Mouse (Mus musculus) heart, adult 2 months (tissue): ENCODE measurements at regions not wholly inside any gene's neighbourhood (a gene's known extent, or its start where the extent isn't known, plus 50 kb on each side); places are given as distances from the start of the nearest gene placed in this dataset.
"Not testable (repeated sequence)": the region's sequence is repeated elsewhere in the genome, so short reads cannot be mapped to it uniquely, and the experiment has no call there.

ENCODE experiments used
- DNase-seq, 2 experiments: peaks; one replicate each; pipeline ENCODE4 v3.0.0; 2021
- H3K27ac ChIP-seq: fragments of 200-600 bp; 2 replicates; pipeline ENCODE4 v1.8.1; 2022
- H3K27me3 ChIP-seq: fragments of 200-500 bp; 2 replicates; pipeline ENCODE4 v1.6.1; 2012; ENCODE audit warnings: mild to moderate bottlenecking, low read length, inconsistent platforms, mixed read lengths; ENCODE audit not compliant: control insufficient read depth, insufficient read depth
- H3K36me3 ChIP-seq: fragments of 200-500 bp; 2 replicates; pipeline ENCODE4 v1.6.1; 2012; ENCODE audit warnings: low read length, inconsistent platforms; ENCODE audit not compliant: control insufficient read depth, insufficient read depth
- H3K4me1 ChIP-seq: fragments of 200-500 bp; 2 replicates; pipeline ENCODE4 v1.6.1; 2011; ENCODE audit warnings: low read length; ENCODE audit not compliant: control insufficient read depth, insufficient read depth
- H3K4me3 ChIP-seq: fragments of 200-600 bp; 2 replicates; pipeline ENCODE4 v1.8.1; 2022
- H3K79me2 ChIP-seq: fragments of 200-500 bp; replicated peaks from 2 replicates; pipeline ENCODE4 v1.6.1; 2012; ENCODE audit warnings: mild to moderate bottlenecking, inconsistent platforms, low read length, moderate library complexity, mixed read lengths; ENCODE audit not compliant: control insufficient read depth, insufficient read depth
- H3K9ac ChIP-seq: fragments of 200-500 bp; 2 replicates; pipeline ENCODE4 v1.6.1; 2012; ENCODE audit warnings: low read depth, mild to moderate bottlenecking, control low read depth, inconsistent platforms, low read length, mixed read lengths
- CTCF ChIP-seq: fragments of 200-600 bp; IDR thresholded peaks from 2 replicates; pipeline ENCODE4 v1.8.1; 2022; ENCODE audit warnings: antibody characterized with exemption, mild to moderate bottlenecking, moderate library complexity
- EP300 ChIP-seq: fragments of 200-500 bp; IDR thresholded peaks from 2 replicates; pipeline ENCODE4 v1.6.1; 2011; ENCODE audit warnings: low read depth, low read length, control low read depth; ENCODE audit not compliant: insufficient read depth
- POLR2A ChIP-seq: fragments of 200-500 bp; IDR thresholded peaks from 2 replicates; pipeline ENCODE4 v1.6.1; 2011; ENCODE audit warnings: mild to moderate bottlenecking, low read depth, low read length, control low read depth; ENCODE audit not compliant: insufficient read depth
- WGBS: fragments of 180-500 bp; shearing (Covaris S2); methylation state at CpG from one replicate; pipeline ENCODE4 v1.1.7; 2018; 5-methylcytosine and 5-hydroxymethylcytosine counted together
- intact Hi-C: fragments of 180-260 bp; cut with DNase I; formaldehyde crosslinking; loops from one replicate; pipeline ENCODE4 v1.15.1; 2025

DNA sequence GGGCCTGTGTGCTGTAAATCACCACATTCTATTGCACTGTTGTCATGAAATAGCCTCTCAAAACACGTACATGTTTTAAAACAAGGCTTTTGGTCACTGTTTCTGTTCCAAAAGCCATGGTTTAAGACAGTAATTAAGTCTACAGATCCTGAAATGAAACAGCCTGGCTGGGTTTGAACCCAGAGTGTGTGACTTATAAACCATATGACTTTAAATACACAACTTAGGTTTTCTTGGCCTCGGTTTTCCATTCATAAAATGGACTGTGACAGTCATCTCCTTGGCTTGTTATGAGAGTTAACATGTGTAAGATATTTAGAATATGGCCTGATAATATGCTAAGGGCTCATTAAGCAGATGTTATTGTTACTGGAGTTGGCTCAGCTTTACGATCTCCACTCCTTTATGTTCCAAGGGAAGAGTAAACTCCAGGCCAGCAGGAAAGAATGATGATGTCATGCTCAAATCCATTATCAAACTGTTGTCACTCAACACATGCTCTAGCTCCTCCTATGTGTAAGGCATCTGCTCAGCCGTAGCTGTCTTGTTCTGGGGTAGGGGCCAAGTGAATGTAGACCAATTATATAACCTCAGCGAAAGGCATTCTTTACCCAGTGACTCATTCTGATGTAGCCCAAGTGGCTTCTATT lies 154.6 kb upstream of the Slc25a13 start:
- Histone ChIP-seq H3K4me1 (no peaks in the 10 kb centered on the region), H3K9ac (no peak overlapping the region), H3K27me3 (no peaks in the 10 kb centered on the region), H3K27ac (peak overlapping the region; percentile 45; the same call in 1 of the 2 replicates), H3K36me3 (no peaks in the 10 kb centered on the region; the same call in 1 of the 2 replicates), H3K4me3 (no peak overlapping the region), H3K79me2 (no peaks in the 10 kb centered on the region)
- 33% methylated on average over 5 of the region's 5 CpGs for WGBS
- TF ChIP-seq POLR2A = no peak
- 0 out of 2 replicates have a peak, but pooled peaks have one; percentile 45 for TF ChIP-seq EP300
- TF ChIP-seq CTCF = no peak
- intact Hi-C loops = no loop called here
- DNase-seq = peak in 1 of 2 experiments; percentile 32

DNA sequence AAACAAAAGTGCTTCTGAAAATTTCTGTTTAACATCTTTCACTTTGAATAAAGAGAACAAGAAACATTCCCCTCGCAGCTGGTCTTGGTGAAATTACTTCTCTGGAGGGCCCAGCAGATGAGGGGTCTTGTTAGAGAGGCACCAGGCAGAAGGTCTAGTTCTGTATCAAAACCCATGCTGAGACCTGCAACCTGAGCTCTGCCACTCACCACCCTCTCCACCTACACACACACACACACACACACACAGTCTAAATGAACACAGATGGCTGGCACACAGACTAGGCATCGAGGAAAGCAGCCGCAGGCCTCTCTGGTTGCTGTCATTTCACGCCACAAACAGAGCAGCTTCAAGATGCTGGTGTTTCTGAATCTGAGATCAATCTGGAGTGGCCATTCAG lies 147.1 kb upstream of the Slc25a13 start:
- Histone ChIP-seq H3K9ac (no peak overlapping the region), H3K79me2 (no peaks in the 10 kb centered on the region), H3K27me3 (no peaks in the 10 kb centered on the region), H3K27ac (no peak overlapping the region), H3K4me1 (no peaks in the 10 kb centered on the region), H3K4me3 (no peak overlapping the region), H3K36me3 (no peaks in the 10 kb centered on the region)
- WGBS = 68% methylated on average over 4 of the region's 4 CpGs
- no peak for DNase-seq
- intact Hi-C loops = loop anchor here (5.0 kb wide), 1 partner anchor 67 kb away; no protein-coding TSS in a partner anchor
- TF ChIP-seq CTCF (no peak), EP300 (no peak), POLR2A (no peak)

DNA sequence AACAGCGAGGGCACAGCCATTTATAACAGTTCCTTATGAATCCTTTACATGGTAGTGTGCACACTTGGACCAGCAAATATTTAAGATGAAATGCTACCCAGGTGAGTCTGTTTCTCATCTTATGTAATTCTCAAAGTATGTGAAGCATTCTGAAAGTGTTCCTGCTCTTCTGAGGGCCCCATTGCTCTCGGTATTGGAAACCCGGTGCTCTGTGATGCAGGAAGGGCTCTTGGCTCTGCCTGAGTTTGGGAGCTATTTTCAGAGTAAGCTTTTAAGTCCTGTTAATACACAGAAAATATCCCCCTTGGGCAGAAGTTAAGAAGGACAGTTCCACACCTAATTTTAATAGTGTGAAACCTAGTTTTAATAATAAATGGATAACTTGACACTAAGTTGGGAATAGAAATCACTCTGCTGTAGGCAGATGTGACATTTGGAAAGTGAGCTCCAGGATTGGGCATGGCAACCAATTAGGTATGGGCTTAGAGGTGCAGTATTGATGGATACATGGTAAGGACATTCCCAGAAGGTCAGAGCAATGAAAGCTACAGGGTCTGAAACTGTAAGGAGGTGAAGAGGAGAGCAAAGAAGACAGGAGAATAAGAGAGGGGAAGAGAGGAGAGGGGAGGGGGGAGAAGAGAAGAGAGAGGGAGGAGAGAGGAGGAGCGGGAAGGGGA lies 145.8 kb upstream of the Slc25a13 start:
- Histone ChIP-seq H3K27me3 (no peaks in the 10 kb centered on the region), H3K9ac (no peak overlapping the region), H3K27ac (no peak overlapping the region), H3K4me3 (no peak overlapping the region), H3K36me3 (no peaks in the 10 kb centered on the region), H3K4me1 (no peaks in the 10 kb centered on the region), H3K79me2 (no peaks in the 10 kb centered on the region)
- 70% methylated on average over 4 of the region's 4 CpGs for WGBS
- DNase-seq = no peak
- TF ChIP-seq POLR2A = no peak
- no peak for TF ChIP-seq EP300
- no peak for TF ChIP-seq CTCF
- intact Hi-C loops = loop anchor here (5.0 kb wide), 1 partner anchor 66 kb away; no protein-coding TSS in a partner anchor

DNA sequence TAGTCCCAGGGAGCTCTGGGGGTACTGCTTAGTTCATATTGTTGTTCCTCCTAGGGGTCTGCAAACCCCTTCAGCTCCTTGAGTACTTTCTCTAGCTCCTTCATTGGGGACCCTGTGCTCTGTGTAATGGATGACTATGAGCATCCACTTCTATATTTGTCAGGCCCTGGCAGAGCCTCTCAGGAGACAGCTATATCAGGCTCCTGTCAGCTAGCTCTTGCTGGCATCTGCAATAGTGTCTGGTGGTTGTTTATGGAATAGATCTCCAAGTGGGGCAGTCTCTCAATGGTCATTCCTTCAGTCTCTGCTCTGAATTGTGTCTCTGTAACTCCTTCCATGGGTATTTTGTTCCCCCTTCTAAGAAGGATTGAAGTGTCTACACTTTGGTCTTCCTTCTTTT lies 144.2 kb upstream of the Slc25a13 start:
- DNase-seq = peak in 1 of 2 experiments; percentile 38
- H3K79me2 ChIP-seq, H3K4me1 ChIP-seq, H3K36me3 ChIP-seq, H3K9ac ChIP-seq, H3K27me3 ChIP-seq, H3K4me3 ChIP-seq: not testable (repeated sequence)
- intact Hi-C loops = loop anchor here (5.0 kb wide), 1 partner anchor 64 kb away; no protein-coding TSS in a partner anchor
- peak overlapping the region; percentile 45; the same call in 1 of the 2 replicates for H3K27ac ChIP-seq

DNA sequence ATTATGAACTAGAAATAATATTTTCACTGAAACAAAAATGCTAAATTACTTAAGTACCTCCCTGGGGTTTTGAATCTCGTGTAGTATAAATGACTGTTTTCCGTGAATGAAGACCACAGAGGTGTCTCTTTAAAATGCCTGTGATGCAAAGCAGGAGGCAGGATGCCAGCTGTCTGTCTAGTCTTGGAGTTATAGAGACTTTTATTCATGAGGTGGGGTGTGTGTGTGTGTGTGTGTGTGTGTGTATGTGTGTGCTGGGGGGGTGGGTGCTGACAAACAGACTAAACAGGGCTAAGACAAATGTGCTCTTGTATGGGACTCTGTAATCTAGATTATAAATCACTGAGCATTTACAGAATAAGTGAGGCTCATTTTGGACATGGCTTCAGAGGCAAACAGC lies 140.5 kb upstream of the Slc25a13 start:
- intact Hi-C loops = no loop called here
- Histone ChIP-seq H3K27ac (no peak overlapping the region), H3K4me3 (no peak overlapping the region), H3K27me3 (no peaks in the 10 kb centered on the region), H3K36me3 (no peaks in the 10 kb centered on the region), H3K4me1 (no peaks in the 10 kb centered on the region), H3K79me2 (no peaks in the 10 kb centered on the region), H3K9ac (no peak overlapping the region)
- WGBS = 63% methylated on average over 2 of the region's 2 CpGs
- TF ChIP-seq POLR2A = no peak
- TF ChIP-seq CTCF = no peak
- no peak for TF ChIP-seq EP300
- no peak for DNase-seq

DNA sequence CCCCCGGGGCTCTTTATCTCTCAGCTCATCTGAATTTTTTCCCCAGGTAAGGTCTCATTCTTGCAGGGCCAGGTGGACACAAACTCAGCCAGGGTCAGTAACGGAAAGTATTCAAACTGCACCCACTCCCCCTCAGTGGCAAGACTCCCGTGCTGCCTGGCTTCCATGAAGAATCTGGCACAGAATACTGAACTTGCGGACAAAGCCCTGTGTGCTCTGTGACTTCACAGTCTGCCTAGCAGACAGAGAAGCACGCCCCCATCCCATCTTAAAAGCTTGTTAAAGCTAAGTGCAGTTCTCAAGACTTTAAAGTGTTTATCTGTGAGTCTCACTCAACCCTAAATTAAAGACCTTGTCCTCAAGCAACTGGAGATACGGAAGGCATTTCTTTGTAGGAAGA lies 140.0 kb upstream of the Slc25a13 start:
- no peak overlapping the region for H3K27ac ChIP-seq
- no peak overlapping the region for H3K4me3 ChIP-seq
- no peak for DNase-seq
- WGBS = 70% methylated on average over 6 of the region's 6 CpGs
- no peak overlapping the region for H3K9ac ChIP-seq
- no peaks in the 10 kb centered on the region for H3K27me3 ChIP-seq
- H3K79me2 ChIP-seq = no peaks in the 10 kb centered on the region
- no peak for TF ChIP-seq EP300
- TF ChIP-seq POLR2A = no peak
- TF ChIP-seq CTCF = no peak
- no peaks in the 10 kb centered on the region for H3K36me3 ChIP-seq
- intact Hi-C loops = no loop called here
- H3K4me1 ChIP-seq = no peaks in the 10 kb centered on the region
